Mouse (Mus musculus) liver, embryonic 14.5 days (tissue): ENCODE data around the gene 5730522E02Rik.

ENCODE experiments used
- CTCF ChIP-seq: IDR thresholded peaks from 2 replicates; pipeline ENCODE4 v1.5.1; 2016; ENCODE audit warnings: antibody characterized with exemption, low read depth, control low read depth
- EP300 ChIP-seq: IDR thresholded peaks from 2 replicates; pipeline ENCODE4 v1.6.1; 2016; ENCODE audit warnings: antibody characterized with exemption, low read depth

DNA sequence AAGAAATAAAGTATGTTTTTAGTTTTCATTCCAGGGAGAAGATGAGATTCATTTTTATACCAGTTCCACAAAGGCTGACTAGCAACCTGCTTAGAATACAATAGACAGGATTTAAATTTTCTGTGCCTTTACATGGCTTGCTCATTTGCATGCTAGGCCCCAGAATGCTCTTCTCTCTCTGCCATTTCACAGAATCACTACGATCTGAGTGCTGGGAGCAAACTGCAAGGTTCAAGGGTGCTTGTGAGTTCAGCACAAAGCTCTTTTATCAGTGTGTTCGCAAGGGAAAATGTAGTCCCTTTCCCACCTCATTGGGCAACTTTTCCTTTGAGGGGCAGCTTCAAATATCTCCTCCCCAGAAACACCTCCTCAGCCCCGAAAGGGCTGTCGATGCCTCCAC, 107.7 kb downstream of the 5730522E02Rik start:
- TF ChIP-seq CTCF (no peak), EP300 (no peak)
